Mouse (Mus musculus) heart, embryonic 13.5 days (tissue): ENCODE results near the gene Znrf1. TPM values are rescaled to one million over a fixed set of nuclear protein-coding genes. Genes with fewer than 3 reads are reported as not detected.

Experiments used
- ATAC-seq: fragments of 200-750 bp; cut with Nextera tagmentation; 2 replicates; pipeline ENCODE4 v1.8.0; 2017; ENCODE audit warnings: moderate TSS enrichment; ENCODE audit not compliant: insufficient number of reproducible peaks, low FRiP score, low TSS enrichment; ENCODE audit errors: extremely low read depth
- H3K27ac ChIP-seq: fragments of 300-500 bp; sonication (generic); replicated peaks from 2 replicates; pipeline ENCODE4 v1.5.1; 2015; ENCODE audit warnings: moderate library complexity, mild to moderate bottlenecking, inconsistent platforms
- H3K27me3 ChIP-seq: fragments of 300-500 bp; sonication (generic); replicated peaks from 2 replicates; pipeline ENCODE4 v1.6.1; 2015; ENCODE audit warnings: mild to moderate bottlenecking, inconsistent platforms
- H3K36me3 ChIP-seq: fragments of 300-500 bp; sonication (generic); 2 replicates; pipeline ENCODE4 v1.6.1; 2015; ENCODE audit warnings: mild to moderate bottlenecking, inconsistent platforms
- H3K4me1 ChIP-seq: fragments of 300-500 bp; sonication (generic); 2 replicates; pipeline ENCODE4 v1.6.1; 2015; ENCODE audit warnings: inconsistent platforms
- H3K4me2 ChIP-seq: fragments of 300-500 bp; sonication (generic); 2 replicates; pipeline ENCODE4 v1.6.1; 2015; ENCODE audit warnings: inconsistent platforms, mild to moderate bottlenecking, moderate library complexity
- H3K4me3 ChIP-seq: fragments of 300-500 bp; sonication (generic); 2 replicates; pipeline ENCODE4 v1.5.1; 2015; ENCODE audit warnings: moderate library complexity, mild to moderate bottlenecking, inconsistent platforms
- H3K9ac ChIP-seq: fragments of 300-500 bp; sonication (generic); 2 replicates; pipeline ENCODE4 v1.6.1; 2015; ENCODE audit warnings: inconsistent platforms, mild to moderate bottlenecking, moderate library complexity
- H3K9me3 ChIP-seq: fragments of 300-500 bp; sonication (generic); 2 replicates; pipeline ENCODE4 v1.6.1; 2016; ENCODE audit warnings: inconsistent platforms
- WGBS: fragments of 180-500 bp; shearing (Covaris S2); methylation state at CpG from one replicate; pipeline ENCODE4 v1.1.7; 2015; ENCODE audit warnings: mixed read lengths; 5-methylcytosine and 5-hydroxymethylcytosine counted together
- polyA plus RNA-seq: library from polyadenylated mRNA; unstranded; fragments of >200 nt; fragmentation: Nextera tagmentation; extraction: Ambion mirVana; gene quantifications from 2 replicates; pipeline ENCODE4 v1.2.1, GENCODE M21; 2015

The Znrf1 gene
- polyA plus RNA-seq, 1 experiment from 2014 or later = 20.1 TPM

DNA sequence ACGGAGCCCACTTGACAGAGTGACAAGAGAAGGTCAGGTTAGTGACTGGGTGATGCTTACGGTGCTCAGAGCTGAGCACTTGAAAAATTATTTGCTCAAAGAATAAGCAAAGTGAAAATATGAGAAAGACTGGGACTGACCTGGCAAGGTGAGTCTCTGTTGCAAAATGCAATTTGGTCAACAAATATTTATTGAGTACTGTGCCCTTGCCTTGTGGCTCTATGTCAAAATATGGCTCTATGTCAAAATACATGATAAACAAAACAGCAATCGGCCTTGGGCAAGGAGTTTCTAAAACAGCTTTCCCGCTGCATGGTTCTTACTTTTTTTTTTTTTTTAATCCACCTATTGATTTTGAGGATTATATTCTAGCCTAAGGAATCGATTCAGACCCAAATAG is 406 bp upstream of the Znrf1 start:
- no peaks in the 10 kb centered on the region for H3K9me3 ChIP-seq
- whole genome bisulfite sequencing = 26% methylated on average over 5 of the region's 5 CpGs
- no peaks in the 10 kb centered on the region for H3K36me3 ChIP-seq
- peaks cover 37% of the 10 kb centered on the region for H3K4me1 ChIP-seq
- H3K9ac ChIP-seq = no peak overlapping the region
- no peak overlapping the region for H3K27ac ChIP-seq
- H3K27me3 ChIP-seq = no peaks in the 10 kb centered on the region
- H3K4me2 ChIP-seq = peak overlapping the region; percentile 75
- peak overlapping the region; percentile 96 for H3K4me3 ChIP-seq
- no peak for ATAC-seq

- ATAC-seq = no peak
- Histone ChIP-seq H3K27me3 (no peaks in the 10 kb centered on the region), H3K4me2 (peak overlapping the region; percentile 75), H3K9ac (peak overlapping the region; percentile 97), H3K36me3 (no peaks in the 10 kb centered on the region), H3K9me3 (no peaks in the 10 kb centered on the region), H3K27ac (peak overlapping the region; percentile 95), H3K4me3 (peak overlapping the region; percentile 96), H3K4me1 (peaks cover 51% of the 10 kb centered on the region)
- under 1% methylated on average over 64 of the region's 64 CpGs for whole genome bisulfite sequencing
Measured at GRCm38 (mm10) chr8:111536978-111537764, 1.3 kb downstream of the Znrf1 start.

DNA sequence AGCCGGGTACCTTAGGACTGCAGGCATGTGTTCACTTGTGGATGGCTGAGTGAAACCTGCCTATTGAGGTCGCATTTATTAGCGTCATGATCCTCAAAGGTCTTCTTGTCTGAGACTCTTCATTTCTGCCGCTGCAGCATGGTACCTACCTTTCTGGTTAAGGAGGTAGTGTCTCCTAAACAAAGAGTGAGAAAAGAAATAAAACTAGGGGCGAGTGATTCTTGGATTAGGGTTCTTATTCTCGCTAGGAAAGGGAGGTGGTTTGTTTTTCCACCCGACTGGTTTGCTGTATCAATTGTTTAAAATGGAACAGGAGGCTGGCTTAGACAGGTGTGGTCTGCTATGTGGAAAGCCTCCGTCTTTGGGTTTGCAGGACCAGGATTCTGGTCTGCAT is 1.9 kb downstream of the Znrf1 start:
- H3K27ac ChIP-seq = peak overlapping the region; percentile 95; the same call in 1 of the 2 replicates
- no peak for ATAC-seq
- peak overlapping the region; percentile 96 for H3K4me3 ChIP-seq
- no peaks in the 10 kb centered on the region for H3K27me3 ChIP-seq
- H3K9ac ChIP-seq = peak overlapping the region; percentile 97
- no peaks in the 10 kb centered on the region for H3K9me3 ChIP-seq
- H3K4me2 ChIP-seq = peak overlapping the region; percentile 75
- WGBS = 15% methylated on average over 8 of the region's 8 CpGs
- peaks cover 53% of the 10 kb centered on the region for H3K4me1 ChIP-seq
- H3K36me3 ChIP-seq = no peaks in the 10 kb centered on the region

DNA sequence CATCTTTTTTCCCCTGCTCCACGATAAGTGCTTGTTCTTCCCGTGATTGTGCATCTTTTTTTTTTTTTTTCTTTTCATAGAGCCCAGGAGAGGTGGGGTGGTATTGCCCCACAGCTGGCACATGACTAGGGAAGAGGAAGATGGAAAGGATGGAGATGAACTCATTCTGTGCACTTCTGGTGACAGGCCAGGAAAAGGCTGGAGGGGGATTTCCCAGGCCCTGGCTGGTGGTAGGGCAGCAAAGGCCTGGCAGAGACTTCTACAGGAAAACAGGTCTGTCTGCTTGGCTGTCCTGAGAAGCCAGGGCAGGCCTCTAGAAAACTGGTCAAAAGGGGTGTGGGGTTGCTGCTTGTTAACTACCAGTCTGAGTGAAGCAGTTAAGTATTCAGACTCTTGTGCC is 2.3 kb downstream of the Znrf1 start:
- peak overlapping the region; percentile 75 for H3K4me2 ChIP-seq
- whole genome bisulfite sequencing = 23% methylated on average over 2 of the region's 2 CpGs
- peak overlapping the region; percentile 97 for H3K9ac ChIP-seq
- H3K9me3 ChIP-seq = no peaks in the 10 kb centered on the region
- H3K27me3 ChIP-seq = no peaks in the 10 kb centered on the region
- ATAC-seq = no peak
- H3K4me3 ChIP-seq = peak overlapping the region; percentile 96
- 0 out of 2 replicates have a peak overlapping the region, but pooled peaks have one; percentile 95 for H3K27ac ChIP-seq
- H3K36me3 ChIP-seq = no peaks in the 10 kb centered on the region
- H3K4me1 ChIP-seq = peaks cover 57% of the 10 kb centered on the region

DNA sequence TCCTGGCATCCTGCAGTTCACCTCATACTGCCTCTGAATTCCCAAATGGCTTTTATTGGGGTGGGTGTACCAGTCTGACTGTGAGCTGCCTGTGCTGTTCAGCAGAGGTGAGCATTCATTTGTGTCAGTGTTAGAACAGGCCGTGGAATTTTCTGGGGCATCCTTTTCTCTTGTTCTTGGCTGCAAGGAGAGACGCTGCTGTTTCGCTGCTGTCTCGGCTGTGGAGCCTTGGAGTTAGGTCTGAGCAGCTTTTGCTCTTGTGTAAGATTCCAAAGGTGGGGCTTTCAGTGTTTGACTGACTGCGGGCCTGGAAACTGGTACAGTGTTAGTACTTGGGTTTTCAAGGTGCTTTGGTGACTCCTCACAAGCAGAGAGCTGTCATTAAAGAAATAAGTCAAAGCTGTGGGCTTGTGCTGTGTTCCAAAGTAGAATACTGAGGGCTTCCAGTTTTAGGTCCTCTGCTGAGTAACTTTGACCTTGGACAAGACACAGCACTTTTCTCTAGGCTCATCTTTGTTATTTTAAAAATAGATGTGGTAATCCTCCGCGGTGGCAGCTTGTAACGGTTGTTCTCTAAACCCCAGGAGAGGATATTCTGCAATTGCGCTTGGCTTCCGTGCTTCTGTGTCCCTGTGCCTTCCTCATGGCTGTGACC is 3.7 kb downstream of the Znrf1 start:
- Histone ChIP-seq H3K27me3 (no peaks in the 10 kb centered on the region), H3K4me1 (peaks cover 69% of the 10 kb centered on the region), H3K27ac (peak overlapping the region; percentile 72), H3K36me3 (peaks cover 4% of the 10 kb centered on the region; the same call in 1 of the 2 replicates), H3K9ac (peak overlapping the region; percentile 72), H3K4me3 (peak overlapping the region; percentile 96), H3K9me3 (no peaks in the 10 kb centered on the region), H3K4me2 (peak overlapping the region; percentile 75)
- 47% methylated on average over 10 of the region's 10 CpGs for WGBS
- ATAC-seq = no peak

DNA sequence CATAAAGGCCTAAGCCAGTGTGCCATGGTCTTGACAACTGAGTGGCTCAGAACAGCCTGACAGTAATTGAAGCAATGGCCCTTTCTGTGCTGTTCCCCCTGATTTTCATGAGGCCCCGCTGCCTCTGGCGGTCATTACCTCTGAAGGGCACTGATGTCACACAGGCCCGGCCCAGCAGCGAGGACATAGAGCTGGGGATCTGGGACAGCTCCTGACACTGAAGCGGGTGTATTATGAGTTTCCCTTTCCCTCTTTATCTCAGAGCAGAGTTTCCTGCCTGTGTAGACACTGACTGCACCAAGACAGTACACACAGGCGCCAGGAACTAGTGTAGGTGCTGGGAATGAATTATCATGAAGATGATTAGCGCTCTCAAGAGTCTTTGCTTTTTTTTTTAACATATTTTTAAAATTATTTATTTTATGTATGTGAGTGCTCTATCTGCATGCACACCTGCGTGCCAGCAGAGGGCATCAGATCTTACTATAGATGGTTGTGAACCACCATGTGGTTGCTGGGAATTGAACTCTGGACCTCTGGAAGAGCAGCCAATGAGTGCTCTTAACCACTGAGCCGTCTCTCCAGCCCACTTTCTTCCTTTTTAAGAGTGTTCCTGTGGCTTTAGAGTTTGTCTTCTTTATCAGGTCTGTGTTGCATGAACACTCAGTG is 7.9 kb downstream of the Znrf1 start:
- H3K27ac ChIP-seq = peak overlapping the region; percentile 61
- ATAC-seq = 0 out of 2 replicates have a peak, but pooled peaks have one; percentile 29
- no peak overlapping the region for H3K4me3 ChIP-seq

GRCm38 (mm10) chr8:111545406-111546156 is 9.7 kb downstream of the Znrf1 start:
- H3K9ac ChIP-seq = no peak overlapping the region
- no peaks in the 10 kb centered on the region for H3K27me3 ChIP-seq
- H3K4me1 ChIP-seq = peaks cover 51% of the 10 kb centered on the region
- H3K9me3 ChIP-seq = no peaks in the 10 kb centered on the region
- H3K4me3 ChIP-seq = no peak overlapping the region
- no peak overlapping the region for H3K4me2 ChIP-seq
- ATAC-seq = no peak
- WGBS = 72% methylated on average over 8 of the region's 8 CpGs
- H3K27ac ChIP-seq = no peak overlapping the region
- H3K36me3 ChIP-seq = peaks cover 9% of the 10 kb centered on the region; the same call in 1 of the 2 replicates

More for the DNA sequence above, 7.9 kb downstream of the Znrf1 start:
- WGBS = 63% methylated on average over 9 of the region's 9 CpGs
- no peaks in the 10 kb centered on the region for H3K9me3 ChIP-seq
- H3K27me3 ChIP-seq = no peaks in the 10 kb centered on the region
- peaks cover 57% of the 10 kb centered on the region for H3K4me1 ChIP-seq
- no peak overlapping the region for H3K4me2 ChIP-seq
- H3K36me3 ChIP-seq = peaks cover 9% of the 10 kb centered on the region; the same call in 1 of the 2 replicates
- H3K9ac ChIP-seq = no peak overlapping the region

- peaks cover 50% of the 10 kb centered on the region for H3K4me1 ChIP-seq
- H3K4me3 ChIP-seq = no peak overlapping the region
- no peak overlapping the region; the same call in 1 of the 2 replicates for H3K27ac ChIP-seq
- no peak overlapping the region for H3K9ac ChIP-seq
- WGBS = 92% methylated on average over 3 of the region's 3 CpGs
- H3K4me2 ChIP-seq = no peak overlapping the region
- no peaks in the 10 kb centered on the region for H3K9me3 ChIP-seq
- H3K36me3 ChIP-seq = peaks cover 9% of the 10 kb centered on the region; the same call in 1 of the 2 replicates
- H3K27me3 ChIP-seq = no peaks in the 10 kb centered on the region
- no peak for ATAC-seq
Measured at GRCm38 (mm10) chr8:111547144-111547543, 11.2 kb downstream of the Znrf1 start.

GRCm38 (mm10) chr8:111548201-111548600 is 12.3 kb downstream of the Znrf1 start:
- Histone ChIP-seq H3K4me2 (no peak overlapping the region), H3K9me3 (no peaks in the 10 kb centered on the region), H3K36me3 (peaks cover 9% of the 10 kb centered on the region; the same call in 1 of the 2 replicates), H3K27ac (no peak overlapping the region), H3K4me3 (no peak overlapping the region), H3K27me3 (no peaks in the 10 kb centered on the region), H3K4me1 (peaks cover 51% of the 10 kb centered on the region), H3K9ac (no peak overlapping the region)
- WGBS = 75% methylated on average over 6 of the region's 6 CpGs
- no peak for ATAC-seq

GRCm38 (mm10) chr8:111550002-111550870 is 14.3 kb downstream of the Znrf1 start:
- H3K4me3 ChIP-seq = no peak overlapping the region
- H3K9ac ChIP-seq = no peak overlapping the region
- no peak for ATAC-seq
- H3K9me3 ChIP-seq = no peaks in the 10 kb centered on the region
- H3K4me1 ChIP-seq = peaks cover 44% of the 10 kb centered on the region
- H3K27me3 ChIP-seq = no peaks in the 10 kb centered on the region
- WGBS = 65% methylated on average over 9 of the region's 9 CpGs
- peak overlapping the region; percentile 73 for H3K27ac ChIP-seq
- H3K4me2 ChIP-seq = no peak overlapping the region
- peaks cover 5% of the 10 kb centered on the region; the same call in 1 of the 2 replicates for H3K36me3 ChIP-seq
